Mouse (Mus musculus): ENCODE results near the gene Cfap61. TPM values are rescaled to one million over a fixed set of nuclear protein-coding genes. Genes with fewer than 3 reads are reported as not detected.

The Cfap61 gene
- total and polyA plus RNA-seq, 3 experiments, result 0.13 TPM; not detected in 2

- TF ChIP-seq USF2 (IDR thresholded peaks at IDR 0.05; ENCODE audit: borderline replicate concordance in 1 of 2, insufficient read depth in 1 of 2, low read depth in 1 of 2, low read length in 2 of 2) (no peak), CHD2 (IDR thresholded peaks at IDR 0.05; ENCODE audit: low read length) (no peak), RAD21 (IDR thresholded peaks at IDR 0.05; ENCODE audit: low read depth, low read length) (no peak), KAT2A (conservative IDR thresholded peaks at IDR 0.05; ENCODE audit: low read depth, low read length) (no peak), MAFK (IDR thresholded peaks at IDR 0.05; ENCODE audit: borderline replicate concordance, low read depth, low read length) (no peak), CTCF (IDR thresholded peaks at IDR 0.05 in 2 of 3, conservative IDR thresholded peaks at IDR 0.05 in 1 of 3; ENCODE audit: control insufficient read depth in 1 of 3, insufficient read depth in 1 of 3, low read depth in 2 of 3, low read length in 3 of 3, poor library complexity in 1 of 3, severe bottlenecking in 1 of 3) (no peak), ZC3H11A (IDR thresholded peaks at IDR 0.05; ENCODE audit: low read depth, low read length) (no peak)
- Histone ChIP-seq H3K27me3 (ENCODE audit: control insufficient read depth in 1 of 2, insufficient read depth in 2 of 2, low read length in 2 of 2) (no peaks in the 10 kb centered on the region), H3K4me3 (ENCODE audit: control insufficient read depth in 1 of 2, insufficient read depth in 1 of 2, low read depth in 2 of 2, low read length in 2 of 2) (no peak overlapping the region), H3K79me2 (ENCODE audit: control insufficient read depth, insufficient read depth, low read length, poor library complexity) (no peaks in the 10 kb centered on the region), H3K4me1 (ENCODE audit: control insufficient read depth in 1 of 2, insufficient read depth in 2 of 2, low read length in 2 of 2) (no peaks in the 10 kb centered on the region), H3K9me3 (replicated peaks; ENCODE audit: insufficient read depth, low read length) (no peaks in the 10 kb centered on the region), H3K9ac (ENCODE audit: control insufficient read depth, low read depth, low read length, poor library complexity, severe bottlenecking) (no peak overlapping the region), H3K36me3 (ENCODE audit: control insufficient read depth in 1 of 2, insufficient read depth in 2 of 2, low read length in 2 of 2) (no peaks in the 10 kb centered on the region), H3K27ac (ENCODE audit: control insufficient read depth, low read depth, low read length) (no peak overlapping the region)
- DNase-seq (ENCODE audit: low read depth, low spot score), result no peak
These were observed 213.2 kb downstream of the Cfap61 start for GRCm38 (mm10) chr2:146147801-146148200.

DNA sequence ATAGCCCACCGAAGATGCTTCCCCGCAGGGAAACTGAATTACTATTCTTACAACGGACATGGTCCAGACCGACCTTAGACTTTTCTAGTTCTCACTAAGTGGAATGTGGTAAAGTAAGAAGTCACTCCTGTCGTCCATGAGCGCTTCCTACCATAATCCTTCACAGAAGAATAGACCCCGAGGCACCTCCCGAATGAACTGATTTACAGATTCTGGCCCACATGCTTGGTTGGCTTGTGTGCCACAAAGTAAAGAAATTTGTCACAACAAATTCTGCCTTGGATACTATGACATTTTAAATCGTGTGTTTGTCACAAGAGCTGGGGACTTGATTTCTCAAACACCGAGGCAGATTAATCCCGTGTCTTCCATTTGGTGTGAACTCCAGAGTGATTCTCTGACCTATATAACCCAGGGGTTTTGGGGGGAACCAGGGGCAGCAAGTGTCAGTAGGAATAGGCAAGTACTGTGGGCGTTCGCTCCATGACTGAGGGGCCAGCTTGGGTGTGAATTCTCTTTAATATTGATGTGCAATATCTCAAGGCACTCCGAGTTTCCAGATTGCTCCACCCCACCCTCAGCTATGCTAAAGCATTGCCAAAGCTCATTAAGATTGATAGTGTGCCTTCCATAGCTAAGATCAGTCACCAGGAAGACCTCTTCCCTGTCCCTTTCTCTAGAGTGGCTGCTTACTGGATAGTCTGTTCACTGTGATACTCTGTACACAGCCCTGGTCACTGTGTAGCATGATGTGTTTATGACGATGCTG, 214.8 kb downstream of the Cfap61 start:
- no peaks in the 10 kb centered on the region for H3K9me3 ChIP-seq (replicated peaks; ENCODE audit: insufficient read depth, low read length)

DNA sequence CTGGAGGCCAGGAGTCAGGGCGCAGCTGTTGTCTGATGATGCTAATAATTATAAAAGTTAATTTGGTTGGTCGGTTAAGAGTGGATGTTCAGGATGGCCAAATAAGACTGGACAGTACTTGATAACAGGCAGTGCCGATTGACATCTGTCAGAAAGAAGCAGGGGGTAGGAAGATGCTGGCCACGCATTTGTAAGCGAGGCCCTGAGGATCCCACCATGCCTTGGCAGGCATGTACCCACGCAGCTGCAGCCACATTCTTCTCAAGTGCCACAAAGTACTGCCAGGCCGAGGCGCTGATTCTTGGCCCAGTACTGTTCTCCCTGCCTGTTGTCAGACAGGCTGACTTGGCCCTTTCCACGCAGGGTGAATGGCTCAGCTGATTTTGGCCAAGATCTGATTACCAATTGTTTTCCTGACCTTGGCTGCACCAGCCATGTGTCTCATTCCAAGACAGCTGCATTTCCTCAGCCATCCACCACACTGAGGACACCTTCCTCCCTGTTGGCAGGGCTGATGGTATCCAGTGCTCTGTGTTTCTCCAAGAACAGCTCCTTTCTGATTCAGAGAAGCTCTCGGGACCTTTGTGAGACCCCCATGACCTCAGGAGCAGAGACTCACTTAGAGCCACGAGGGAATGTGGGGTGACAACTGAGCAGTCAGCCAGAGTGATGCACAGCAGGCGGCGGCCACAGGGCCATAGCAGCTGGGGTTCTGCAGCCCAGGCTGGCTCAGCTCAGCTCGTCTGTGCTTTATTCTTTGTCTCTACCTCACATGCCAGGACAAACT, 233.6 kb downstream of the Cfap61 start:
- H3K27me3 ChIP-seq (ENCODE audit: control insufficient read depth in 1 of 2, insufficient read depth in 2 of 2, low read length in 2 of 2), result no peaks in the 10 kb centered on the region
- H3K36me3 ChIP-seq (ENCODE audit: control insufficient read depth in 1 of 2, insufficient read depth in 2 of 2, low read length in 2 of 2), result no peaks in the 10 kb centered on the region
- no peaks in the 10 kb centered on the region for H3K4me1 ChIP-seq (ENCODE audit: control insufficient read depth in 1 of 2, insufficient read depth in 2 of 2, low read length in 2 of 2)
- DNase-seq (ENCODE audit: low read depth, low spot score), result no peak
- H3K9ac ChIP-seq (ENCODE audit: control insufficient read depth, low read depth, low read length, poor library complexity, severe bottlenecking), result no peak overlapping the region
- H3K4me3 ChIP-seq (ENCODE audit: control insufficient read depth in 1 of 2, insufficient read depth in 1 of 2, low read depth in 2 of 2, low read length in 2 of 2), result no peak overlapping the region
- H3K27ac ChIP-seq (ENCODE audit: control insufficient read depth, low read depth, low read length), result no peak overlapping the region
- no peaks in the 10 kb centered on the region for H3K79me2 ChIP-seq (ENCODE audit: control insufficient read depth, insufficient read depth, low read length, poor library complexity)
- TF ChIP-seq POLR2A (IDR thresholded peaks at IDR 0.05; ENCODE audit: control insufficient read depth in 1 of 2, insufficient read depth in 1 of 2, low read depth in 1 of 2, low read length in 2 of 2, poor library complexity in 1 of 2), result no peak
- no peak for TF ChIP-seq GATA1 (IDR thresholded peaks at IDR 0.05; ENCODE audit: low read depth, low read length)
- TF ChIP-seq ZC3H11A (IDR thresholded peaks at IDR 0.05; ENCODE audit: low read depth, low read length), result no peak
- TF ChIP-seq MAZ (IDR thresholded peaks at IDR 0.05; ENCODE audit: low read depth, low read length), result no peak
- no peak for TF ChIP-seq UBTF (IDR thresholded peaks at IDR 0.05; ENCODE audit: borderline replicate concordance, insufficient read depth, low read depth, low read length)
- TF ChIP-seq POLR2AphosphoS5 (IDR thresholded peaks at IDR 0.05; ENCODE audit: borderline replicate concordance, low read depth, low read length), result no peak
- TF ChIP-seq ELF1 (IDR thresholded peaks at IDR 0.05; ENCODE audit: low read depth, low read length), result no peak
- TF ChIP-seq ZMIZ1 (IDR thresholded peaks at IDR 0.05; ENCODE audit: low read depth, low read length), result no peak
- no peaks in the 10 kb centered on the region for H3K9me3 ChIP-seq (replicated peaks; ENCODE audit: insufficient read depth, low read length)

More for the DNA sequence above, 214.8 kb downstream of the Cfap61 start:
- DNase-seq (ENCODE audit: low read depth, low spot score), result no peak
- Histone ChIP-seq H3K27ac (ENCODE audit: control insufficient read depth, low read depth, low read length) (no peak overlapping the region), H3K36me3 (ENCODE audit: control insufficient read depth in 1 of 2, insufficient read depth in 2 of 2, low read length in 2 of 2) (no peaks in the 10 kb centered on the region), H3K79me2 (ENCODE audit: control insufficient read depth, insufficient read depth, low read length, poor library complexity) (no peaks in the 10 kb centered on the region), H3K4me3 (ENCODE audit: control insufficient read depth in 1 of 2, insufficient read depth in 1 of 2, low read depth in 2 of 2, low read length in 2 of 2) (no peak overlapping the region), H3K4me1 (ENCODE audit: control insufficient read depth in 1 of 2, insufficient read depth in 2 of 2, low read length in 2 of 2) (no peaks in the 10 kb centered on the region), H3K27me3 (ENCODE audit: control insufficient read depth in 1 of 2, insufficient read depth in 2 of 2, low read length in 2 of 2) (no peaks in the 10 kb centered on the region), H3K9ac (ENCODE audit: control insufficient read depth, low read depth, low read length, poor library complexity, severe bottlenecking) (no peak overlapping the region)
- no peak for TF ChIP-seq BHLHE40 (IDR thresholded peaks at IDR 0.05; ENCODE audit: borderline replicate concordance, low read depth, low read length)
- no peak for TF ChIP-seq ZC3H11A (IDR thresholded peaks at IDR 0.05; ENCODE audit: low read depth, low read length)
- no peak for TF ChIP-seq GATA1 (IDR thresholded peaks at IDR 0.05; ENCODE audit: low read depth, low read length)

All from MEL (cell line).